Mouse (Mus musculus) lung, postnatal 0 days (tissue): ENCODE data around the gene Fam136a. TPM values are rescaled to one million over a fixed set of nuclear protein-coding genes. Genes with fewer than 3 reads are reported as not detected.
"Not testable (repeated sequence)": the region's sequence is repeated elsewhere in the genome, so short reads cannot be mapped to it uniquely, and the experiment has no call there.

ENCODE experiments used
- ATAC-seq: fragments of 200-750 bp; cut with Nextera tagmentation; 2 replicates; pipeline ENCODE4 v1.8.0; 2017; ENCODE audit warnings: moderate library complexity
- DNase-seq: peaks from one replicate; pipeline ENCODE4 v3.0.0-alpha.2; 2016; ENCODE audit warnings: low spot score
- H3K27ac ChIP-seq: fragments of 300-500 bp; sonication (generic); 2 replicates; pipeline ENCODE4 v1.5.1; 2014; ENCODE audit warnings: antibody characterized with exemption, mild to moderate bottlenecking, low read length, mixed read lengths
- H3K27me3 ChIP-seq: fragments of 300-500 bp; sonication (generic); replicated peaks from 2 replicates; pipeline ENCODE4 v1.6.1; 2014; ENCODE audit warnings: low read length, mixed read lengths; ENCODE audit not compliant: insufficient read depth
- H3K36me3 ChIP-seq: fragments of 300-500 bp; sonication (generic); 2 replicates; pipeline ENCODE4 v1.6.1; 2014; ENCODE audit warnings: low read length, mixed read lengths; ENCODE audit not compliant: insufficient read depth
- H3K4me1 ChIP-seq: fragments of 300-500 bp; sonication (generic); 2 replicates; pipeline ENCODE4 v1.6.1; 2014; ENCODE audit warnings: antibody characterized with exemption, low read depth, low read length, mixed read lengths; ENCODE audit not compliant: insufficient read depth
- H3K4me2 ChIP-seq: fragments of 300-500 bp; sonication (generic); replicated peaks from 2 replicates; pipeline ENCODE4 v1.6.1; 2014; ENCODE audit warnings: low read depth, mild to moderate bottlenecking, low read length, moderate library complexity, mixed read lengths
- H3K4me3 ChIP-seq: fragments of 300-500 bp; sonication (generic); 2 replicates; pipeline ENCODE4 v1.5.1; 2014; ENCODE audit warnings: low read depth, low read length
- H3K9ac ChIP-seq: fragments of 300-500 bp; sonication (generic); replicated peaks from 2 replicates; pipeline ENCODE4 v1.6.1; 2014; ENCODE audit warnings: low read depth, mild to moderate bottlenecking
- H3K9me3 ChIP-seq: fragments of 300-500 bp; sonication (generic); 2 replicates; pipeline ENCODE4 v1.6.1; 2016; ENCODE audit warnings: low read length, mixed read lengths
- CTCF ChIP-seq: IDR thresholded peaks from 2 replicates; pipeline ENCODE4 v1.5.1; 2016; ENCODE audit warnings: antibody characterized with exemption, mild to moderate bottlenecking
- EP300 ChIP-seq: IDR thresholded peaks from 2 replicates; pipeline ENCODE4 v1.6.1; 2016; ENCODE audit warnings: antibody characterized with exemption, mild to moderate bottlenecking, control low read depth
- WGBS: fragments of 180-500 bp; shearing (Covaris S2); extraction: QIAGEN DNeasy Blood & Tissue Kit; methylation state at CpG from one replicate; pipeline ENCODE4 v1.1.7; 2014; 5-methylcytosine and 5-hydroxymethylcytosine counted together
- polyA plus RNA-seq: library from polyadenylated mRNA; unstranded; fragments of >200 nt; fragmentation: Nextera tagmentation; extraction: Ambion mirVana; gene quantifications from 2 replicates; pipeline ENCODE4 v1.2.1, GENCODE M21; 2015

Gene Fam136a
- polyA plus RNA-seq, 1 experiment from 2014 or later: 45.3 TPM

DNA sequence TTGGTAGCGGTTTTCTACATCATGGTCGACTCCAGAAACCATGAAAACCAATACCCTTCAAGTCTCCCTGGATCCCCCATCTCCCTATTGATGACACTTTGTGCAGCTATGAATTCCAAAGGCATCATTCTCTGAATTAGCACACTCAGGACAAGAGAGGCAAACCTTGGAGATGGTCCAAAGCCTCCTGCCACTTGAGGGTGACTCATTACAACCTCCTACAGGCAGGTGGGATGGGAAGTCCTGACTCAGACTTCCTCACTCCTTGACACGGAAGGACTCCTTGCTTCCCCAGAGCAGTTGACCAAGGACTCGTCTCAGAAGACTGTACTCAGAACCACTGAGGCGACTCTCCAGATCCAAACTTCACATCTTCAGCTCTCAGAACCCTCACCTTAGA is 39.8 kb upstream of the Fam136a start:
- H3K4me1 ChIP-seq: no peaks in the 10 kb centered on the region
- 67% methylated on average over 5 of the region's 5 CpGs for WGBS
- H3K27ac ChIP-seq: no peak overlapping the region
- DNase-seq (peak; percentile 53), ATAC-seq (no peak; the same call in 1 of the 2 replicates)
- TF ChIP-seq CTCF (no peak; the same call in 1 of the 2 replicates), EP300 (no peak)
- H3K27me3 ChIP-seq: no peaks in the 10 kb centered on the region
- no peak overlapping the region for H3K4me2 ChIP-seq
- H3K36me3 ChIP-seq: no peaks in the 10 kb centered on the region
- H3K4me3 ChIP-seq: no peak overlapping the region
- H3K9me3 ChIP-seq: no peaks in the 10 kb centered on the region
- H3K9ac ChIP-seq: no peak overlapping the region

DNA sequence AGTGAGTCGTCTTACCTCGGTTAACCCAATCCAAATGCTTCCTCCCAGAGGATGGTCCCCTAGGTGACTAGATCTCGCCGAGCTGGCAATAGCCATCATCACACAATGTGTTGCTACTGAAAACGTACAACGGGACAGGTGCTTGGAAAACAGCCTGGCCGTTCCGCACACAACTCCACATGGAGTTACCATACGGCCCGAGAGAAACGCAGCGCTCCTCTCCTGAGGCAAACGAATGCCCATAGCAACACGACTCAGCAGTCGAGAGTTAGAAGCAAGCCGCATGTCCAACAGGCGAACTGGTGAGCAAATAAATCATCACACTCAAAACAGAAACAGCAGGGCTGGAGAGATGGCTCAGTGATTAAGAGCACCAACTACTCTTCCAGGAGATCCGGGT is 38.6 kb upstream of the Fam136a start:
- H3K4me2 ChIP-seq: no peak overlapping the region
- no peak overlapping the region for H3K27ac ChIP-seq
- no peak overlapping the region for H3K4me3 ChIP-seq
- no peaks in the 10 kb centered on the region for H3K9me3 ChIP-seq
- 83% methylated on average over 18 of the region's 18 CpGs for WGBS
- no peaks in the 10 kb centered on the region for H3K27me3 ChIP-seq
- no peaks in the 10 kb centered on the region for H3K36me3 ChIP-seq
- TF ChIP-seq CTCF (no peak), EP300 (no peak)
- DNase-seq (no peak), ATAC-seq (no peak)
- H3K4me1 ChIP-seq: no peaks in the 10 kb centered on the region
- H3K9ac ChIP-seq: no peak overlapping the region

DNA sequence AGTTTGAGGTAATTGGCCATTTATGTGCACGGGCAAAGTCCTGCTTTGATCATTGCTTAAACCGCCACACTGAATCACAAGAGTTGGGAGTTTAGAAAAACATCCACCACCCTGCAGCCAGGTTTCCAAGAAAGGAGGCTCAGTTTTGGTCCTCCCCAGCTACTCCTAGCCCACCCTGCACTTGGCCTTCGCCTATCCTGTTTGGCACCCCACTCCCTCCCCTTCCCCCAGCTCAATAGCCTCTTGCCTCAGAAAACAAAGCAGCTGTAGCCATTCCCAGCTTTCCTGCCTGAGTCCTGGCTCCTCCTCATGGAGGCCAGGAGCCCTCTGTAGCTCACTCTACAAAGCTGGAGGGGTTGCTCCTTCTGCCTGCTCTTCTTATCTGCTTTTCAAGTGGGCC is 37.1 kb upstream of the Fam136a start:
- no peaks in the 10 kb centered on the region for H3K36me3 ChIP-seq
- no peak for DNase-seq
- TF ChIP-seq EP300 (no peak), CTCF (no peak)
- ATAC-seq: no peak
- no peak overlapping the region for H3K27ac ChIP-seq
- H3K4me1 ChIP-seq: no peaks in the 10 kb centered on the region
- 71% methylated on average over 3 of the region's 3 CpGs for WGBS
- no peak overlapping the region for H3K9ac ChIP-seq
- no peak overlapping the region for H3K4me3 ChIP-seq
- no peak overlapping the region for H3K4me2 ChIP-seq
- H3K27me3 ChIP-seq: no peaks in the 10 kb centered on the region
- no peaks in the 10 kb centered on the region for H3K9me3 ChIP-seq

DNA sequence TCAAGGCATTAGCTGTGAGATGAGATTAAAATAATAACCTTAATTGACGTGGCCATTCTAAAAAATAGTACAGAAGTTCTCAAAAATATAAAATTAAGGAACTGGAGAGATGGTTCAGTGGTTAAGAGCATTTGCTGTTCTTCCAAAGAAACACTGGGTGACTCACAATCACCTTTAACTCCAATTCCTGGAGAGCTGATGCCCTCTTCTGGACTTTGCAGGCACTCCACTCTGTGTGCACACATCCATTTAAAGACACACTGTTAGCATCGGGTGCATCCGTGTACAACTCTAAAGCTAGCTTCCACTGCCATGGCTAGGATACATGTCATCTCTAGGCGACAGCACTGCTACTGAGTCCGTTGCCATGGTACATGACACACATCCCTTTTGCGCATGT is 35.5 kb upstream of the Fam136a start:
- Histone ChIP-seq H3K9me3 (no peaks in the 10 kb centered on the region), H3K4me1 (no peaks in the 10 kb centered on the region), H3K4me2 (no peak overlapping the region), H3K36me3 (no peaks in the 10 kb centered on the region), H3K4me3 (no peak overlapping the region), H3K27me3 (no peaks in the 10 kb centered on the region), H3K27ac (no peak overlapping the region), H3K9ac (no peak overlapping the region)
- TF ChIP-seq CTCF (peak; percentile 41), EP300 (no peak)
- 91% methylated on average over 6 of the region's 6 CpGs for WGBS
- no peak for ATAC-seq
- no peak for DNase-seq

DNA sequence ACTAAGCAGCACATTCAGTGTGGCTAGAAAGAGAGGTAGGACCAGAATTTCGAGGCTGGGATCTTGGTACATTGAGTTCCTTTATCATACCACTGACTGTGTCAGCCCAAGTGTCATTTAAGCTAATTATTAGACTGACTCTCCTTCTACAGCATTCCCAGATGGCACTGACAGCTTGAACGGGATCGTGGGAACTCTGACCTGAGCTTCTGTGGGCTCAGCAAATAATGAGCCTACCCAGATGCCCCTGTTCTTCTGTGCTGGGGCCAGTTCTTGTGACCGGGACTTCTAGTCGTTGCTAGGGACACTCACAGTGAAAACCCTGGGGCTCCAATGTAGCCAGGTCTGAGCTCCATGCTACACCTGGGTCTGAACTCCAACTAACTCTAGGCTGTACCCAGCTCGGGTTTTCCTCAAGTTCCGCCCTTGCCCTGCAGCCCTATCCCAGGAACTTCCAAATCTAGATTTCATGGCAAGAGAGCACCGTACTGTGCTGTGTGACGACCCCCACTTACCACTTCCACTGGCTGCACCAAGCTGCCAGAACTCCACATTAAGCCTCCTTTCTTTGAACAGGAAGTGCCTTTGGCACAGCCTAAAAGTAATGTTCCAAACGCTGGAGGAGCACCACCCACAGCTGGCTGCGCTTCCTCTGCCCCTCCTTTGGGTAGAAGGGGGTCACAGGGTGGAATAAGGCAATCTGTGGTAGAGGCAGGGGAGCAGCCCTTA is 30.2 kb upstream of the Fam136a start:
- no peak for ATAC-seq
- H3K9ac ChIP-seq: no peak overlapping the region
- no peaks in the 10 kb centered on the region for H3K36me3 ChIP-seq
- WGBS: 55% methylated on average over 11 of the region's 11 CpGs
- no peak for DNase-seq
- H3K4me3 ChIP-seq: no peak overlapping the region
- no peak overlapping the region for H3K4me2 ChIP-seq
- TF ChIP-seq CTCF (no peak), EP300 (no peak)
- H3K9me3 ChIP-seq: no peaks in the 10 kb centered on the region
- H3K27ac ChIP-seq: no peak overlapping the region
- no peaks in the 10 kb centered on the region for H3K4me1 ChIP-seq
- H3K27me3 ChIP-seq: no peaks in the 10 kb centered on the region

DNA sequence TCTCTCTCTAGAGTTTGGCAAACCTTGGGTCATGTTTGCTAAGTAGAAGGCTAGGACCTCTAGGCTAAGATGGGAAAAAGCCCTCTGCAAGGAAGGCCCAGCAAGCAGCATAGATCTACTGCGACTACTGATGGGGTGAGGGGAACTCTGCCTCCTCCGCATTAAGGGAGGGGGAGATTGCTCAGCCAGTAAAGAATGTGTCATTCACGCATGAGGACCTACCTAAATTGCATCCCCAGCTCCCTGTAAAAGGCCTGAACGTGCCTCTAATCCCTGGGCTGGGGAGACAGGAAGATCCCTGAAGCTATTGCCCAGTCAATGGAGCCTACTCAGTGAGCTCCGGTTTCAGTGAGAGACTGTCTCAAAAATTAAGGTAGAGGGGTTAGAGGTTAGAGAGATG is 29.6 kb upstream of the Fam136a start:
- no peak for DNase-seq

DNA sequence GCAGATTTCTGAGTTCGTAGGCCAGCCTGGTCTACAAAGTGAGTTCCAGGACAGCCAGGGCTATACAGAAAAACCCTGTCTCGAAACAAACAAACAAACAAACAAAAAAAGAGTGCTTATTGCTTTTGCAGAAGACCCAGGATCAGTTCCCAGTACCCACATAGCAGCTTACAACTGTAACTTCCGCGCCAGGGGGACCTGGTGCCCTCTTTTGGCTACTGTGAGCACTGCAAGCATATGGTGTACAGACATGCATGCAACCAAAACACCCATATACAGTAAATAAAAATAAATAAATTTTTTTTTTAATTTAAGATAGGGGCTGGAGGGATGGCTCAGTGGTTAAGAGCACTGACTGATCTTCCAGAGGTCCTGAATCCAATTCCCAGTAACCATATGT is 29.1 kb upstream of the Fam136a start:
- not testable (repeated sequence) for DNase-seq, H3K9ac ChIP-seq, H3K9me3 ChIP-seq, H3K4me2 ChIP-seq, H3K27ac ChIP-seq, H3K4me1 ChIP-seq, H3K36me3 ChIP-seq, ATAC-seq, H3K4me3 ChIP-seq, H3K27me3 ChIP-seq
- WGBS: 87% methylated on average over 4 of the region's 4 CpGs

More for the DNA sequence above, 29.6 kb upstream of the Fam136a start:
- no peaks in the 10 kb centered on the region for H3K4me1 ChIP-seq
- H3K27me3 ChIP-seq: no peaks in the 10 kb centered on the region
- H3K9me3 ChIP-seq: no peaks in the 10 kb centered on the region
- no peak overlapping the region for H3K9ac ChIP-seq
- no peak overlapping the region for H3K4me2 ChIP-seq
- H3K27ac ChIP-seq: no peak overlapping the region
- no peak for ATAC-seq
- no peak overlapping the region for H3K4me3 ChIP-seq
- H3K36me3 ChIP-seq: no peaks in the 10 kb centered on the region
- WGBS: 77% methylated on average over 5 of the region's 5 CpGs
- TF ChIP-seq CTCF (no peak), EP300 (no peak)
